Mouse (Mus musculus): ENCODE measurements around the gene Olfr224. TPM values are rescaled to one million over a fixed set of nuclear protein-coding genes. Genes with fewer than 3 reads are reported as not detected.
"Not testable (repeated sequence)": the region's sequence is repeated elsewhere in the genome, so short reads cannot be mapped to it uniquely, and the experiment has no call there.

Gene Olfr224
- polyA plus RNA-seq, 1 experiment = 0.69 TPM

DNA sequence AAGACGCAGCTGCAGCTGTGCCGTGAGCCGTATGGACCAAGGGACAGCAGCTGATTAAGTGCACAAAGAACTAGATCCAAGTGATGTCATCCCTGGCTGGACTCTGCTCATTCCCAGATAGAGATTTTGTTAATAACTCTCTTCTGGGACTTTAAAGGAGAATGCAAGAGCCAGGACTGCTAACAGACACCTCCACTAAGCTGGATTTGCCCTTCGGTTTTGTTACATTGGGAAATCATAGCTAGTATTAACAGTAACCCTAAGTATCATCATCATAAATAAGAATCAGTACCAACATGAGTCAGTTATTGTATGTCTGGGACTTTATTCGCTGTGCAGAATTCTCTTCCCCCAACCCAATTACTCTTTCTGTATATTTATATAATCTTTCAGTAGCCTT lies 24.0 kb downstream of the Olfr224 start, which contains the start of gene Olfr329-ps:
Gene Olfr329-ps (minus strand): TSS at position 101 of the 400 bp plus-strand sequence.
- no peak for DNase-seq
- no peaks in the 10 kb centered on the region for H3K4me1 ChIP-seq (replicated peaks; ENCODE audit: control insufficient read depth, insufficient read depth, low read length)
- WGBS = 87% methylated on average over 5 of the region's 5 CpGs
- TF ChIP-seq POLR2A (IDR thresholded peaks at IDR 0.05; ENCODE audit: control insufficient read depth, extremely low read depth, insufficient read depth, low read length, poor library complexity) = no peak
- no peaks in the 10 kb centered on the region for H3K27me3 ChIP-seq (ENCODE audit: control insufficient read depth, insufficient read depth, low read length)
- H3K27ac ChIP-seq (ENCODE audit: control insufficient read depth, insufficient read depth, low read length) = no peak within 1 kb of the TSS
- H3K36me3 ChIP-seq (ENCODE audit: control insufficient read depth, insufficient read depth, low read length) = no peaks in the 10 kb centered on the region
- H3K4me3 ChIP-seq (ENCODE audit: control insufficient read depth, insufficient read depth, low read length) = no peak within 1 kb of the TSS

- H3K27ac ChIP-seq (ENCODE audit: control insufficient read depth, insufficient read depth, low read length); H3K4me3 ChIP-seq (ENCODE audit: control insufficient read depth, insufficient read depth, low read length); H3K4me1 ChIP-seq (replicated peaks; ENCODE audit: control insufficient read depth, insufficient read depth, low read length); H3K36me3 ChIP-seq (ENCODE audit: control insufficient read depth, insufficient read depth, low read length); DNase-seq; H3K27me3 ChIP-seq (ENCODE audit: control insufficient read depth, insufficient read depth, low read length): not testable (repeated sequence)
Observed at GRCm38 (mm10) chr11:58534736-58535135, 35.6 kb downstream of the Olfr224 start, which contains the start of gene Olfr330. Olfr330 (minus strand) TSS chr11:58534836.

DNA sequence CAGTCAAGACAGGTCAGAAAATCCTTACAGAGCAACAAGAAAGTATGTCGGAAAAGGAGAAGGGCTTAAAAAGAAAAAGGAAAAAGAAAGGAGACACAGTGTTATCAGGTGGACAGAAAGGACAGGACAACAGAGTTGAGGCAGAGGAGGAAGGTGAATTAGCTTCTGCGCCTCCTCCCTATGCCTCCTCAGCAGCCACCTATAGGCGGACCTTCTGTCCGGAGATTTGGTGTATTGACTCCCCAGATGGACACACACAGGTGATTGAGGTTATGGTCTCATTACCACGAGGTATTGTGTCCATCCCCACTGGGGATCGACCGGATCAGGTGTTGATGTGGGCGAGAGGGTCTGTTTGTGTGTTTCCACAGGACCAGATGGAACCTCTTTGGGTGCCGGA lies 50.6 kb downstream of the Olfr224 start:
- not testable (repeated sequence) for H3K27ac ChIP-seq (ENCODE audit: control insufficient read depth, insufficient read depth, low read length); H3K4me3 ChIP-seq (ENCODE audit: control insufficient read depth, insufficient read depth, low read length); H3K36me3 ChIP-seq (ENCODE audit: control insufficient read depth, insufficient read depth, low read length); H3K27me3 ChIP-seq (ENCODE audit: control insufficient read depth, insufficient read depth, low read length); H3K4me1 ChIP-seq (replicated peaks; ENCODE audit: control insufficient read depth, insufficient read depth, low read length)
- peak; percentile 20 for DNase-seq
- 96% methylated on average over 7 of the region's 9 CpGs for WGBS

GRCm38 (mm10) chr11:58518916-58519315 lies 51.4 kb downstream of the Olfr224 start:
- peak; percentile 68 for DNase-seq
- not testable (repeated sequence) for H3K27ac ChIP-seq (ENCODE audit: control insufficient read depth, insufficient read depth, low read length); H3K4me3 ChIP-seq (ENCODE audit: control insufficient read depth, insufficient read depth, low read length); H3K27me3 ChIP-seq (ENCODE audit: control insufficient read depth, insufficient read depth, low read length); H3K4me1 ChIP-seq (replicated peaks; ENCODE audit: control insufficient read depth, insufficient read depth, low read length); H3K36me3 ChIP-seq (ENCODE audit: control insufficient read depth, insufficient read depth, low read length)
- 96% methylated on average over 18 of the region's 18 CpGs for WGBS

Other genes starting within 250 kb of the Olfr224 start
- gene Zfp672, start 240.2 kb downstream of the Olfr224 start, polyA plus RNA-seq (2012; rRNA removed) = 54.1 and 54.5 TPM in 2 replicates
- gene Sh3bp5l, start 239.8 kb downstream of the Olfr224 start, polyA plus RNA-seq (2012; rRNA removed) = 41.3 and 43.3 TPM in 2 replicates
- gene Lypd8, start 191.5 kb downstream of the Olfr224 start, polyA plus RNA-seq (2012; rRNA removed) = 26.2 and 31.5 TPM in 2 replicates
- 0.77 and 0.92 TPM in 2 replicates for gene 1810065E05Rik, start 149.4 kb downstream of the Olfr224 start, polyA plus RNA-seq (2012; rRNA removed)
- 0.36 and 0.42 TPM in 2 replicates for gene Gm12253, start 138.0 kb downstream of the Olfr224 start, polyA plus RNA-seq (2012; rRNA removed)
- not detected in 2 replicates for gene Lypd9, start 117.6 kb downstream of the Olfr224 start, polyA plus RNA-seq (2012; rRNA removed)
- 0.05 TPM in 1 of 2 replicates, not detected in the other for gene Olfr30, start 108.3 kb downstream of the Olfr224 start, polyA plus RNA-seq (2012; rRNA removed)
- 0.03 TPM in 1 of 2 replicates, not detected in the other for gene Olfr332, start 78.0 kb downstream of the Olfr224 start, polyA plus RNA-seq (2012; rRNA removed)
- not detected in 2 replicates for gene Olfr331, start 68.0 kb downstream of the Olfr224 start, polyA plus RNA-seq (2012; rRNA removed)
- gene Olfr330, start 35.7 kb downstream of the Olfr224 start, polyA plus RNA-seq (2012; rRNA removed) = 0.29 and 0.50 TPM in 2 replicates
- gene Olfr329-ps, start 24.1 kb downstream of the Olfr224 start, polyA plus RNA-seq (2012; rRNA removed) = 0.11 and 0.51 TPM in 2 replicates
- 0.10 TPM in 1 of 2 replicates, not detected in the other for gene Olfr328, start 14.9 kb downstream of the Olfr224 start, polyA plus RNA-seq (2012; rRNA removed)
- gene Olfr325, start 7.2 kb upstream of the Olfr224 start, polyA plus RNA-seq (2012; rRNA removed) = 0.32 TPM in 1 of 2 replicates, not detected in the other
- gene Olfr324, start 24.6 kb upstream of the Olfr224 start, polyA plus RNA-seq (2012; rRNA removed) = not detected in 2 replicates
- gene 2210407C18Rik, start 45.5 kb upstream of the Olfr224 start, polyA plus RNA-seq (2012; rRNA removed) = 3.7 and 5.3 TPM in 2 replicates
- gene Olfr323, start 59.9 kb upstream of the Olfr224 start, polyA plus RNA-seq (2012; rRNA removed) = 0.58 TPM in 1 of 2 replicates, not detected in the other
- 0.59 and 0.75 TPM in 2 replicates for gene Trim58, start 69.9 kb upstream of the Olfr224 start, polyA plus RNA-seq (2012; rRNA removed)
- gene Olfr322, start 88.2 kb upstream of the Olfr224 start, polyA plus RNA-seq (2012; rRNA removed) = 0.07 TPM in 1 of 2 replicates, not detected in the other
- not detected in 2 replicates for gene Olfr320, start 110.5 kb upstream of the Olfr224 start, polyA plus RNA-seq (2012; rRNA removed)
- gene Olfr319, start 128.6 kb upstream of the Olfr224 start, polyA plus RNA-seq (2012; rRNA removed) = not detected in 2 replicates
- not detected in 2 replicates for gene Olfr318, start 153.5 kb upstream of the Olfr224 start, polyA plus RNA-seq (2012; rRNA removed)
- not detected in 2 replicates for gene Olfr317, start 168.7 kb upstream of the Olfr224 start, polyA plus RNA-seq (2012; rRNA removed)
- 0.19 TPM in 1 of 2 replicates, not detected in the other for gene Olfr316, start 182.2 kb upstream of the Olfr224 start, polyA plus RNA-seq (2012; rRNA removed)
- gene Olfr315, start 202.6 kb upstream of the Olfr224 start, polyA plus RNA-seq (2012; rRNA removed) = 1.4 and 1.5 TPM in 2 replicates
- 0.08 TPM in 1 of 2 replicates, not detected in the other for gene Olfr314, start 212.4 kb upstream of the Olfr224 start, polyA plus RNA-seq (2012; rRNA removed)
- 0.59 and 0.82 TPM in 2 replicates for gene Fam183b, start 231.4 kb upstream of the Olfr224 start, polyA plus RNA-seq (2012; rRNA removed)
- gene Olfr313, start 244.4 kb upstream of the Olfr224 start, polyA plus RNA-seq (2012; rRNA removed) = not detected in 2 replicates

Measured in thymus, adult 2 months (tissue).